Mouse (Mus musculus) heart, adult 2 months (tissue): ENCODE data around the gene St6galnac5. TPM values are rescaled to one million over a fixed set of nuclear protein-coding genes. Genes with fewer than 3 reads are reported as not detected.

Source experiments
- DNase-seq, 2 experiments: peaks; one replicate each; pipeline ENCODE4 v3.0.0; 2021
- H3K27ac ChIP-seq: fragments of 200-600 bp; 2 replicates; pipeline ENCODE4 v1.8.1; 2022
- H3K27me3 ChIP-seq: fragments of 200-500 bp; 2 replicates; pipeline ENCODE4 v1.6.1; 2012; ENCODE audit warnings: mild to moderate bottlenecking, low read length, inconsistent platforms, mixed read lengths; ENCODE audit not compliant: control insufficient read depth, insufficient read depth
- H3K36me3 ChIP-seq: fragments of 200-500 bp; 2 replicates; pipeline ENCODE4 v1.6.1; 2012; ENCODE audit warnings: low read length, inconsistent platforms; ENCODE audit not compliant: control insufficient read depth, insufficient read depth
- H3K4me1 ChIP-seq: fragments of 200-500 bp; 2 replicates; pipeline ENCODE4 v1.6.1; 2011; ENCODE audit warnings: low read length; ENCODE audit not compliant: control insufficient read depth, insufficient read depth
- H3K4me3 ChIP-seq: fragments of 200-600 bp; 2 replicates; pipeline ENCODE4 v1.8.1; 2022
- H3K79me2 ChIP-seq: fragments of 200-500 bp; replicated peaks from 2 replicates; pipeline ENCODE4 v1.6.1; 2012; ENCODE audit warnings: mild to moderate bottlenecking, inconsistent platforms, low read length, moderate library complexity, mixed read lengths; ENCODE audit not compliant: control insufficient read depth, insufficient read depth
- H3K9ac ChIP-seq: fragments of 200-500 bp; 2 replicates; pipeline ENCODE4 v1.6.1; 2012; ENCODE audit warnings: low read depth, mild to moderate bottlenecking, control low read depth, inconsistent platforms, low read length, mixed read lengths
- CTCF ChIP-seq: fragments of 200-600 bp; IDR thresholded peaks from 2 replicates; pipeline ENCODE4 v1.8.1; 2022; ENCODE audit warnings: antibody characterized with exemption, mild to moderate bottlenecking, moderate library complexity
- EP300 ChIP-seq: fragments of 200-500 bp; IDR thresholded peaks from 2 replicates; pipeline ENCODE4 v1.6.1; 2011; ENCODE audit warnings: low read depth, low read length, control low read depth; ENCODE audit not compliant: insufficient read depth
- POLR2A ChIP-seq: fragments of 200-500 bp; IDR thresholded peaks from 2 replicates; pipeline ENCODE4 v1.6.1; 2011; ENCODE audit warnings: mild to moderate bottlenecking, low read depth, low read length, control low read depth; ENCODE audit not compliant: insufficient read depth
- WGBS: fragments of 180-500 bp; shearing (Covaris S2); methylation state at CpG from one replicate; pipeline ENCODE4 v1.1.7; 2018; 5-methylcytosine and 5-hydroxymethylcytosine counted together
- intact Hi-C: fragments of 180-260 bp; cut with DNase I; formaldehyde crosslinking; loops from one replicate; pipeline ENCODE4 v1.15.1; 2025
- polyA plus RNA-seq: library from polyadenylated mRNA; depleted of rRNA; stranded (reverse); fragments of >200 nt; gene quantifications from 2 replicates; pipeline ENCODE4 v1.2.3, GENCODE M21; 2012
- total RNA-seq, 2 experiments: library from RNA; stranded (reverse); gene quantifications; 2 replicates each; pipeline ENCODE4 v1.2.3; 2021

St6galnac5 gene
- total and polyA plus RNA-seq, 3 experiments = 0.08 TPM; not detected in 2

GRCm38 (mm10) chr3:152883556-152883955 lies 98.5 kb downstream of the St6galnac5 start:
- no peak overlapping the region for H3K4me3 ChIP-seq
- intact Hi-C loops = no loop called here
- no peaks in the 10 kb centered on the region for H3K27me3 ChIP-seq
- H3K9ac ChIP-seq = no peak overlapping the region
- WGBS = 88% methylated on average over 3 of the region's 3 CpGs
- H3K79me2 ChIP-seq = no peaks in the 10 kb centered on the region
- H3K4me1 ChIP-seq = no peaks in the 10 kb centered on the region
- no peak overlapping the region for H3K27ac ChIP-seq
- H3K36me3 ChIP-seq = no peaks in the 10 kb centered on the region
- no peak for TF ChIP-seq EP300
- DNase-seq = no peak

GRCm38 (mm10) chr3:152881706-152882105 lies 100.3 kb downstream of the St6galnac5 start:
- Histone ChIP-seq H3K4me1 (no peaks in the 10 kb centered on the region), H3K9ac (no peak overlapping the region), H3K27me3 (no peaks in the 10 kb centered on the region), H3K36me3 (no peaks in the 10 kb centered on the region), H3K4me3 (no peak overlapping the region), H3K79me2 (no peaks in the 10 kb centered on the region), H3K27ac (no peak overlapping the region)
- intact Hi-C loops = no loop called here
- TF ChIP-seq POLR2A = no peak
- WGBS = 69% methylated on average over 4 of the region's 4 CpGs
- no peak for DNase-seq

GRCm38 (mm10) chr3:152880121-152880835 lies 101.8 kb downstream of the St6galnac5 start:
- H3K79me2 ChIP-seq = no peaks in the 10 kb centered on the region
- no peak for TF ChIP-seq POLR2A
- TF ChIP-seq EP300 = no peak
- TF ChIP-seq CTCF = no peak
- H3K4me1 ChIP-seq = no peaks in the 10 kb centered on the region
- H3K4me3 ChIP-seq = no peak overlapping the region
- no peak overlapping the region for H3K27ac ChIP-seq
- no peaks in the 10 kb centered on the region for H3K27me3 ChIP-seq
- no peak for DNase-seq
- H3K36me3 ChIP-seq = no peaks in the 10 kb centered on the region
- 58% methylated on average over 15 of the region's 15 CpGs for WGBS
- intact Hi-C loops = no loop called here
- no peak overlapping the region for H3K9ac ChIP-seq

- H3K9ac ChIP-seq = no peak overlapping the region
- DNase-seq = no peak
- no peak overlapping the region for H3K4me3 ChIP-seq
- intact Hi-C loops = no loop called here
- no peak for TF ChIP-seq CTCF
- TF ChIP-seq EP300 = no peak
- TF ChIP-seq POLR2A = no peak
- H3K4me1 ChIP-seq = no peaks in the 10 kb centered on the region
- H3K36me3 ChIP-seq = no peaks in the 10 kb centered on the region
- H3K27me3 ChIP-seq = no peaks in the 10 kb centered on the region
- H3K79me2 ChIP-seq = no peaks in the 10 kb centered on the region
- H3K27ac ChIP-seq = no peak overlapping the region
- 82% methylated on average over 6 of the region's 6 CpGs for WGBS
Measured at GRCm38 (mm10) chr3:152875723-152876290, 106.2 kb downstream of the St6galnac5 start.

- WGBS = 90% methylated on average over 17 of the region's 17 CpGs
- H3K27ac ChIP-seq = no peak overlapping the region
- DNase-seq = no peak
- intact Hi-C loops = no loop called here
- no peaks in the 10 kb centered on the region for H3K4me1 ChIP-seq
- H3K9ac ChIP-seq = no peak overlapping the region
- H3K4me3 ChIP-seq = no peak overlapping the region
- TF ChIP-seq EP300 (no peak), CTCF (no peak), POLR2A (no peak)
- H3K27me3 ChIP-seq = no peaks in the 10 kb centered on the region
- H3K36me3 ChIP-seq = no peaks in the 10 kb centered on the region
- H3K79me2 ChIP-seq = no peaks in the 10 kb centered on the region
Measured at GRCm38 (mm10) chr3:152874431-152875355, 107.4 kb downstream of the St6galnac5 start.

- Histone ChIP-seq H3K4me3 (no peak overlapping the region), H3K27me3 (no peaks in the 10 kb centered on the region), H3K9ac (no peak overlapping the region), H3K4me1 (no peaks in the 10 kb centered on the region), H3K79me2 (no peaks in the 10 kb centered on the region), H3K27ac (no peak overlapping the region), H3K36me3 (no peaks in the 10 kb centered on the region)
- TF ChIP-seq CTCF (no peak), EP300 (no peak), POLR2A (no peak)
- intact Hi-C loops = no loop called here
- 66% methylated on average over 6 of the region's 6 CpGs for WGBS
- no peak for DNase-seq
Measured at GRCm38 (mm10) chr3:152872596-152872995, 109.5 kb downstream of the St6galnac5 start.
